ENCODE assay signal across 12 mouse cellular contexts in genomic region chr1:151680971-151681370, GRCm38 (mm10).
"Had no signal": no experiment of that assay in that cellular context is flagged by ENCODE, and none has a peak within 500 bp of the region (broad histone marks: within the 10 kb centered on the region; RNA-seq: fewer than 3 reads in every experiment).

No protein-coding gene starts in this region.

- H3K27ac ChIP-seq: liver, embryonic 13.5 days; midbrain, embryonic 12.5 days had no signal

- H3K36me3 ChIP-seq: liver, embryonic 13.5 days; midbrain, embryonic 12.5 days had no signal

- H3K4me3 ChIP-seq: liver, embryonic 13.5 days; megakaryocyte, embryonic 14.5 days; midbrain, embryonic 12.5 days had no signal

- ATAC-seq: intestine, embryonic 16.5 days had no signal

- H3K9ac ChIP-seq: liver, embryonic 13.5 days; midbrain, embryonic 12.5 days had no signal

- H3K27me3 ChIP-seq: liver, embryonic 13.5 days; midbrain, embryonic 12.5 days had no signal

- H3K4me2 ChIP-seq: liver, embryonic 13.5 days; midbrain, embryonic 12.5 days had no signal

- H3K9me3 ChIP-seq: liver, embryonic 13.5 days; megakaryocyte, embryonic 14.5 days; midbrain, embryonic 12.5 days had no signal

- DNase-seq: kidney, adult 18-20 months; kidney, adult 9 months; kidney, postnatal 14 days; kidney, postnatal 4 days; liver, embryonic 13.5 days; lung, adult 2 months; lung, postnatal 36 days; thymus, adult 18-20 months; thymus, postnatal 36 days had no signal
